Mouse (Mus musculus) testis, adult 2 months (tissue): ENCODE data around the gene Trim24.

Experiments
- CTCF ChIP-seq: fragments of 200-500 bp; IDR thresholded peaks from 2 replicates; pipeline ENCODE4 v1.5.1; 2012; ENCODE audit warnings: low read depth, mild to moderate bottlenecking, inconsistent platforms, low read length, moderate library complexity; ENCODE audit not compliant: control insufficient read depth, insufficient read depth, insufficient replicate concordance
- POLR2A ChIP-seq: fragments of 200-500 bp; IDR thresholded peaks from 2 replicates; pipeline ENCODE4 v1.6.1; 2012; ENCODE audit warnings: low read depth, mild to moderate bottlenecking, inconsistent platforms, low read length, moderate library complexity; ENCODE audit not compliant: control insufficient read depth

DNA sequence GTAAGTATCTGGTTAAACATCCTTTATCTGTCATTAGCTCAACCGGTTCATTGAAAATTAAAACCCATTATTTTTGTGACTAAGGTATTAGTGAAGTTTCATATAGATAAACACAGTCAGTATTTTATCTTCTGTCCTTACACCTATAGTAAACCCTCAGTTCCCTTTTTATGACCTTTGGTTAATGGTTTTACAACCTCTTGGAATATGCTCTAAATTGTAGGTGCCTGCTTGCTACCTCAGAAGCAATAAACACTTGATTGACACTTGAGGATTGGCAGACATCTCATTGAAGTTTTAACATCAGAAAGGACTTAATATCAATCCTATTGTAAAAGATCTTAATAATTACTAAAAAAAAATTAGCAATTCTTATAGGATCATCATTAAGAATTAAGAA, 54.5 kb downstream of the Trim24 start:
- TF ChIP-seq CTCF (no peak), POLR2A (no peak)
